Mouse (Mus musculus) lung, postnatal 0 days (tissue): ENCODE measurements around the gene Cdyl.

Source experiments
- CTCF ChIP-seq: IDR thresholded peaks from 2 replicates; pipeline ENCODE4 v1.5.1; 2016; ENCODE audit warnings: antibody characterized with exemption, mild to moderate bottlenecking
- EP300 ChIP-seq: IDR thresholded peaks from 2 replicates; pipeline ENCODE4 v1.6.1; 2016; ENCODE audit warnings: antibody characterized with exemption, mild to moderate bottlenecking, control low read depth

GRCm38 (mm10) chr13:35726025-35726424, 66.4 kb downstream of the Cdyl start:
- no peak for TF ChIP-seq CTCF
- TF ChIP-seq EP300, result no peak
